Mouse (Mus musculus) heart, adult 8-10 months (tissue): ENCODE results near the gene Trim45. TPM values are rescaled to one million over a fixed set of nuclear protein-coding genes. Genes with fewer than 3 reads are reported as not detected.

ENCODE experiments used
- DNase-seq: peaks from one replicate; pipeline ENCODE4 v3.0.0; 2022; ENCODE audit warnings: low spot score
- total RNA-seq, 4 experiments: library from RNA; stranded (reverse); gene quantifications; 2 replicates each; pipeline ENCODE4 v1.2.4; 2022

Trim45 gene
- total RNA-seq, 4 experiments from 2014 or later, result 10.1 to 13.1 (median 10.8) TPM

GRCm38 (mm10) chr3:100931332-100932076 lies 9.5 kb downstream of the Trim45 start:
- DNase-seq, result no peak

DNA sequence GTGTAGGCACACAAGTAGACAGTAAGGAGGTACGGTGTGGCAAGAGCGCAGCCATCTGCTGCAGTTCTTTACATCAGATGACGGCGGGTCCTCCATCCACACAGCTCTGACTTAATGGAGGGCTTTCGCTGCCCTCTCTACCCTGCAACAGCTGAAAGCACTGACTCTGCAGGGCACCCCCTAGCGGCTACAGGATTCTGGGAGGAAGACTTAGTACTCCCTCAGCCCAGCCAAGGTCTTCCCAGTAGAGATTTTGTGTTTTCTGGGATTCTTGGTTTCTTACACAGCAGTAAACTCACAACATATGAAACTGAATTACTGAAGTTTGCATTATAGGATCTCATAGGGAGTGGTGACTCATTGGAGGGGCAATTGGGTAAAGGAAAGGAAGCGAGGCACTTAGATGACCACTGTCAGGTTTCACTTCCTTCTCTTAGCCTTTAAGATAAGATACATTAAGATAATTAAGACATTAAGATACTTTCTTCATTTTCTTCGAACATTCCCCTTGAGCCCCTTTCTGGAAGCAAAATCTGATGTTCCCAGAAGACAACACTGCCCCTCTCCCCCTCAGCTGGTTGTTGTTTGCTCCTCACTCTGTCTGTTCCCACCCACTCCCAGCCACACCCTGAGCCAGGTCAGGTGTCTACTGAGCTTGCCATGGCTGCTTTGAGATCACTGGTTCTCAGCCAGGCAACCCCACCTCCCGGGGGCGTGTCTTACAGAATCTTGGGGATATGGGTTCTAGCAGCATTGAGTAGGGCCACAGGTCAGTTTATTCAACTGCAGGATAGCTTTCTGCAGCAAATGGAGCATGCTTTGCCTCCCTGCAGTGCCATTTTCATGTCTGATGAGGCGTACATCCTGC lies 10.3 kb downstream of the Trim45 start:
- no peak for DNase-seq

GRCm38 (mm10) chr3:100935521-100935920 lies 13.5 kb downstream of the Trim45 start:
- DNase-seq, result no peak

DNA sequence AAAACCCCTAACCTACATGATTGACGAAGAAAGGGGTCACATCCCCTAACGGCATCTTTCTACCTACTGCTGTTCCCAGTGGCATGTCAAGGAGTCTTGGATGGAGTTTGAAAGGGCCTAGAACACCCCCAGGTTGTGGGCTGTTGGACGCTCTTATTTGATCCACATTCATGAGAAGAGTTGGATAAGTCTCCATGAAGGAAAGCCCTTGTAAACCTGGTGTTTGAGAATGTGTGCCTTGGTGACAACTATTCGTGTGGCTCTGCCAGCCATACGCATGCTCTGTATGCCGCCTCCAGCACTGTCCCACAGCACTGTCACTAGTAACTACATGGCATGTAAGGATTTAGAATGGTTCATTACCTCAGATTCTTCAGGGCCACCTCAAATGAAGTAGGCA lies 14.2 kb downstream of the Trim45 start:
- DNase-seq, result no peak

DNA sequence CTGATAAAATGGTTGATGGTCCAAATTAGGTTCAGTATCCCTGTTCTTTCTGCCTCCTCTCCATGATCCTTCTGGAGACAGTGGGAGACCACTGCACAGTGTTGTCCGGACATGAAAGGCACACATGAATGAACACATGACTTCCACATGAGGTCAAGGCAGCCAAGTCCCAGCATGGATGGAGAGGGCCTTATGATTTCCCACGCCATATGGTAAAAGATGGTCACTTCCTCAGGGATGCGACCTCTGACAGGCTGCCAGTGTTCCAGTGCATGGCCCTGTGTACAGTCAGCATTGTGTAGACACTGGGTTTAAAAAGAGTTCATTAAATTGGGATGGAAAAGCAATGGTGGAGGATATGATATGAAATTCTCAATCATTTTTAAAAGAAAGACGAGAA lies 16.2 kb downstream of the Trim45 start:
- no peak for DNase-seq

GRCm38 (mm10) chr3:100940496-100941037 lies 18.6 kb downstream of the Trim45 start:
- no peak for DNase-seq

DNA sequence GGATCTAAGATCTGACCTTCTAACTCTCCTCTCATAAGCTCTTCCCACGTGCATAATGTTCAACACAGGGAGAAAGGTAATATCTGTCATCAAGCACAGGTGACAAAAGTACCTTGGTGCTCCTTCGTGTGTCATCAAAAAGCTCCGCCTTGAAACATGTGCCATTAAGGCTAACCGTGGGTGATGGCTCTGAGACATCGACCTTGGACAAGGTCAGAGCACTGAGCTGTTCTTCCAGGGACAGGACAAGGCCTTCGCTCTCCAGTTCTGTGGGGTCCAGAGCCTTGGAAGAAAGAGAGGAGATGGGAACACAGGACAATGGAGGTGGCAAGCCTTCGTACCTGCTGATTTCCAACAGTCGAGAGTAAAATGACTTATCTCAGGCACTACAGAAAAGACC lies 25.3 kb downstream of the Trim45 start:
- DNase-seq, result no peak

GRCm38 (mm10) chr3:100951531-100951930 lies 29.5 kb downstream of the Trim45 start:
- DNase-seq, result no peak

DNA sequence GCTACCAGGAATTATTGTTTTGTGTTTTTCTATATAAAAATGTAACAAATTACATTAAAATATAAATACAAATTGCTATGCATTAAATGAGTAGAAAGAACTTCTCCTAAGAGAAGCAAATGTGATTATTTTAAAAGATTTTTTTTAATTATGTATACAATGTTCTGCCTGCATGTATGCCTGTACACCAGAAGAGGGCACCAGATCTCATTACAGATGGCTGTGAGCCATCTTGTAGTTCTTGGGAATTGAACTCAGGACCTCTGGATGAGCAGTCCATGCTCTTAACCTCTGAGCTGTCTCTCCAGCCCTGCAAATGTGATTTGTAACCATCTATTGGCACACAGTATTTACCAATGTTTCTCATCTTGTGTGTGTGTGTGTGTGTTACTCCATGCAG lies 32.6 kb downstream of the Trim45 start:
- DNase-seq, result no peak

DNA sequence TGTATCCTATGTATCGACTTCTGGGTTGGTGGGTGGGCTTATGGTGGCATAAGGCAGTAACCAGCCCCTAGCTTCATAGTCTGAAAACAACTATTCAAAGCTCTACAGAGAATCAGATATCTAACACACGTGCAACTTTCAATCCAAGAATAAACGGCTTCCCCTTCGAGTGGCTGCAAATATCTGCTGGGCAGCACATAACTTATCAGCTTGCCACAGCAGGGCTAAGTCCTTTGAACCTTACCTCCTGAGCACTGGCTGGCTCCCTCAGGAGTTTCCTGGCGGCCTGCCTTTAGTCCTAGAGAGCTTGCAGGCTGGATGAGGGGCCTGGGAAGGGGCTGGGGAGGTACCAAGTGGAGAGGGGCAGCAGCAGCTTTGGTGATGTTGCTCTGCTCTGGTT lies 39.0 kb downstream of the Trim45 start:
- no peak for DNase-seq

GRCm38 (mm10) chr3:100961501-100961900 lies 39.5 kb downstream of the Trim45 start:
- no peak for DNase-seq

DNA sequence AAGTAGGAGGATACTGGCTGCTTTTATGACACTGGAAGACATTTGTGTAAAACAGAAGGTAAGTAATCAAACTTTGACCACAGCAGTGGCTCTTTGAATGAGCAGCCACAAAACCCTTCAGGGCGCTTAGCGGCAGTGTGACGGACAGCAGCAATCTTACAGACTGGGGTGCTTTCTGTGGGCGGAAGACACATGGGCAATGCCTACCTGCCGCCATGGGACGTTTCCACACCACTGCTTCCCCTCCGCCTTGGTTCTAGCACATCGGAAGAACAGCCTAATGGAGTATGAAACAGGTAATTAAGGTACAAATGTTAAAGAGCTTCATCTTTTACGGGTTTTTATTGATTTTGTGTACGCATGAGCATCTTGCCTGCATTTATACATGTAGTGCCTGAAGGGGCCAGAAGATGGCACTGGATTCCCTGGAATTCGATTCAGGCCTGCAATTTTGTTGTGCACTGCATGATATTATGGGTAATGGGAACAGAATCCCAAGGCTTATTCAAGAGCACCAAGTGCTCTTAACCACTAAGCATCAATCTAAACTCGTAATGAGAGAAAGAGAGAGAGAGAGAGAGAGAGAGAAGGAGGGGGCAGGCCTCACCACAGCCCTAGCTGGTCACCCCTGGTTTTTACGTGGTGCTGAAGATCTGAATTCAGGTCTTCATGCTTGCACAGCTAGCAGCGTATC lies 42.0 kb downstream of the Trim45 start:
- peak; percentile 23 for DNase-seq

- peak; percentile 96 for DNase-seq
These were observed 47.3 kb downstream of the Trim45 start, which contains the start of gene Ttf2 for GRCm38 (mm10) chr3:100969176-100969917. Gene Ttf2, minus strand, starts transcription at chr3:100969663.

GRCm38 (mm10) chr3:100973906-100974305 lies 51.9 kb downstream of the Trim45 start:
- peak; percentile 58 for DNase-seq

GRCm38 (mm10) chr3:100979290-100979689 lies 57.3 kb downstream of the Trim45 start:
- no peak for DNase-seq

Other genes starting within 250 kb of the Trim45 start
- 10 to 100 TPM; 40.4 to 48.0 (median 47.1) TPM for gene Man1a2, start 236.7 kb upstream of the Trim45 start, total RNA-seq
- gene Vtcn1, start 96.7 kb upstream of the Trim45 start, total RNA-seq, result under 1 TPM; 0.22 to 0.75 (median 0.38) TPM
- 1 to 10 TPM; 2.1 to 2.8 (median 2.5) TPM for gene Ttf2, start 47.5 kb downstream of the Trim45 start, total RNA-seq
- under 1 TPM; 0.12 to 0.31 (median 0.22) TPM for gene Cd101, start 107.4 kb downstream of the Trim45 start, total RNA-seq
- gene Ptgfrn, start 188.1 kb downstream of the Trim45 start, total RNA-seq, result 10 to 100 TPM; 17.2 to 21.1 (median 19.8) TPM